Mouse (Mus musculus) ES-Bruce4 (cell line): Measurements from ENCODE around the gene Chst15. TPM values are rescaled to one million over a fixed set of nuclear protein-coding genes. Genes with fewer than 3 reads are reported as not detected.

Experiments used
- H3K27ac ChIP-seq: 2 replicates; pipeline ENCODE4 v1.5.1; 2012; ENCODE audit warnings: low read length, inconsistent platforms; ENCODE audit not compliant: insufficient read depth
- H3K27me3 ChIP-seq: 2 replicates; pipeline ENCODE4 v1.6.1; 2012; ENCODE audit warnings: mild to moderate bottlenecking, low read length, inconsistent platforms; ENCODE audit not compliant: control insufficient read depth, poor library complexity, insufficient read depth, severe bottlenecking
- H3K36me3 ChIP-seq: 2 replicates; pipeline ENCODE4 v1.6.1; 2012; ENCODE audit warnings: inconsistent platforms, mild to moderate bottlenecking, low read length, moderate library complexity; ENCODE audit not compliant: control insufficient read depth, poor library complexity, insufficient read depth, severe bottlenecking
- H3K4me1 ChIP-seq: one replicate; pipeline ENCODE4 v1.8.1; 2011; ENCODE audit warnings: low read length; ENCODE audit not compliant: control insufficient read depth, insufficient read depth
- H3K4me3 ChIP-seq: 2 replicates; pipeline ENCODE4 v1.5.1; 2011; ENCODE audit warnings: low read depth, mild to moderate bottlenecking, low read length
- H3K9ac ChIP-seq: 2 replicates; pipeline ENCODE4 v1.6.1; 2012; ENCODE audit warnings: low read depth, mild to moderate bottlenecking, inconsistent platforms; ENCODE audit not compliant: poor library complexity, severe bottlenecking
- H3K9me3 ChIP-seq: replicated peaks from 2 replicates; pipeline ENCODE4 v1.6.1; 2012; ENCODE audit warnings: mild to moderate bottlenecking, low read length, inconsistent platforms; ENCODE audit not compliant: control insufficient read depth, poor library complexity, insufficient read depth, severe bottlenecking
- CTCF ChIP-seq: IDR thresholded peaks from one replicate; pipeline ENCODE4 v1.8.1; 2011; ENCODE audit warnings: low read depth, low read length
- EP300 ChIP-seq: IDR thresholded peaks from 2 replicates; pipeline ENCODE4 v1.6.1; 2011; ENCODE audit warnings: low read depth, low read length; ENCODE audit not compliant: insufficient read depth
- POLR2A ChIP-seq: IDR thresholded peaks from one replicate; pipeline ENCODE4 v1.8.1; 2011; ENCODE audit warnings: low read length; ENCODE audit not compliant: insufficient read depth
- polyA plus RNA-seq: library from polyadenylated mRNA; stranded (reverse); fragments of >200 nt; gene quantifications from 2 replicates; pipeline ENCODE4 v1.2.4, GENCODE M21; 2011; ENCODE audit warnings: low read depth; ENCODE audit not compliant: missing spikeins, insufficient read depth, insufficient read length

Chst15 gene
- polyA plus RNA-seq, 1 experiment = 15.4 TPM

GRCm38 (mm10) chr7:132306671-132307412 lies 10.2 kb downstream of the Chst15 start:
- Histone ChIP-seq H3K9me3 (no peaks in the 10 kb centered on the region), H3K27ac (no peak overlapping the region), H3K27me3 (no peaks in the 10 kb centered on the region), H3K9ac (no peak overlapping the region), H3K4me1 (no peaks in the 10 kb centered on the region), H3K4me3 (no peak overlapping the region), H3K36me3 (no peaks in the 10 kb centered on the region)
- TF ChIP-seq CTCF (no peak), EP300 (no peak), POLR2A (no peak)

GRCm38 (mm10) chr7:132305492-132306375 lies 11.3 kb downstream of the Chst15 start:
- no peaks in the 10 kb centered on the region for H3K36me3 ChIP-seq
- H3K4me1 ChIP-seq = no peaks in the 10 kb centered on the region
- no peak overlapping the region for H3K27ac ChIP-seq
- H3K4me3 ChIP-seq = no peak overlapping the region
- no peak overlapping the region for H3K9ac ChIP-seq
- no peaks in the 10 kb centered on the region for H3K9me3 ChIP-seq
- H3K27me3 ChIP-seq = no peaks in the 10 kb centered on the region
- no peak for TF ChIP-seq POLR2A
- TF ChIP-seq CTCF = no peak
- no peak for TF ChIP-seq EP300

GRCm38 (mm10) chr7:132304424-132305085 lies 12.5 kb downstream of the Chst15 start:
- Histone ChIP-seq H3K4me1 (no peaks in the 10 kb centered on the region), H3K9ac (no peak overlapping the region), H3K9me3 (no peaks in the 10 kb centered on the region), H3K27me3 (no peaks in the 10 kb centered on the region), H3K27ac (no peak overlapping the region), H3K4me3 (no peak overlapping the region), H3K36me3 (no peaks in the 10 kb centered on the region)
- TF ChIP-seq POLR2A = no peak
- TF ChIP-seq CTCF = no peak

GRCm38 (mm10) chr7:132303988-132304387 lies 13.0 kb downstream of the Chst15 start:
- TF ChIP-seq POLR2A = no peak
- no peak for TF ChIP-seq CTCF
- TF ChIP-seq EP300 = no peak
- H3K4me1 ChIP-seq = no peaks in the 10 kb centered on the region
- H3K27ac ChIP-seq = no peak overlapping the region
- no peak overlapping the region for H3K9ac ChIP-seq
- no peaks in the 10 kb centered on the region for H3K36me3 ChIP-seq
- H3K27me3 ChIP-seq = no peaks in the 10 kb centered on the region
- H3K4me3 ChIP-seq = no peak overlapping the region
- H3K9me3 ChIP-seq = no peaks in the 10 kb centered on the region

GRCm38 (mm10) chr7:132302508-132303241 lies 14.4 kb downstream of the Chst15 start:
- Histone ChIP-seq H3K9me3 (no peaks in the 10 kb centered on the region), H3K27me3 (no peaks in the 10 kb centered on the region), H3K9ac (no peak overlapping the region), H3K36me3 (no peaks in the 10 kb centered on the region), H3K4me3 (no peak overlapping the region), H3K4me1 (no peaks in the 10 kb centered on the region), H3K27ac (no peak overlapping the region)
- no peak for TF ChIP-seq EP300
- no peak for TF ChIP-seq CTCF
- no peak for TF ChIP-seq POLR2A
